8 mouse cellular contexts compared by ENCODE assay signal in the genomic region with DNA sequence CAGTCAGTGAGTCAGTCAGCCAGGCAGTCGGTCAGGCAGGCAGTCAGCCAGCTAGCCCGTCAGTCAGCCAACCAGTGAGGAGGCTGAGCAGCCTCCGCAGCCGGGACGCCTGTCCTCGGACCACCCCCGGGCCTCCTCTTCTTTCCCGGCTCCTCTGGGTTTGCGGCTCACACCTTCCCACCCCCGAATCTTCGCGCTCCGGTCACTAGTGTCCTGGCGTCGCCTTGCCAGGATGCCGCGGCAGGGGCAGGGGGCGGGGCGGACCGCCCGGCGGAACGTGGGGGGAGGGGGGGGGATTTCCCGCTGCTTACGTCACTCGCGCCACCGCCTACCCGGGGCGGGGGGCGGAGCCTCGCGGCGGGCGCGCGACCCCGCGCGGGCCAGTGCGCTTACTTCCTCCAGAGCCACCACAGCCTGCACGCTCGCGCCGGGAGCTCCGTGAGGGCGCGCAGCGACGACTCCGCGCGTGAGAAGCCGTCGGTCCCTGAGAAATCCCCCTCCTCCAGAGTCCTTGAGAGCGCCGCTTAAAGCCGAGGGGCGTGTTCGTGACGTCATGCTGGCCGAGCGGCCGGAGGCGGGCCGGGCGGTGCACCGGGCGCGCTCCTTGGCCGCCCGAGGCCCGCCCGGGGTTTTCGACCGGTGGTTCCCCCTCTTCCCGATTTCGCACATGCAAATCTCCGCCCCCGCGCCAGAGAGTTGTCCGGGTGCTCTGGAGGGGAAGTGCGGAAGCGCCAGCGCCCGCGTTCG. TPM values are rescaled to one million over a fixed set of nuclear protein-coding genes. Genes with fewer than 3 reads are reported as not detected.
DNase-seq lines count a peak whose midpoint lies in the region; ATAC-seq and TF ChIP-seq lines count a peak whose summit lies in the region.

A gene (minus strand): TSS at position 211 of the 747 bp plus-strand sequence.

- peak; percentile 50 for ATAC-seq in G1E (ENCODE audit: extremely low read depth, insufficient number of reproducible peaks, low FRiP score, poor library complexity, severe bottlenecking)
- peak; percentile 44 to 68; a peak in 3 of 4 replicates for ATAC-seq in hematopoietic stem cell, adult 5-6 weeks (replicated peaks in 1 of 2; ENCODE audit: insufficient read depth in 1 of 2, low FRiP score in 2 of 2, low TSS enrichment in 1 of 2, low read depth in 1 of 2, poor library complexity in 2 of 2, severe bottlenecking in 2 of 2)
- peak; percentile 92 for ATAC-seq in lung, embryonic 16.5 days (ENCODE audit: low read depth)

- peak within 1 kb of the TSS; percentile 88 for H3K4me3 ChIP-seq in G1E (ENCODE audit: low read depth, low read length)
- H3K4me3 ChIP-seq in cerebellum, adult 2 months (replicated peaks; ENCODE audit: insufficient read depth, low read depth, low read length), result peak within 1 kb of the TSS; percentile 85
- H3K4me3 ChIP-seq in lung, embryonic 16.5 days (ENCODE audit: low read length), result peak within 1 kb of the TSS; percentile 69

- DNase-seq in G1E (ENCODE audit: low spot score), result peak; percentile 74
- DNase-seq in cerebellum, adult 2 months, result peak; percentile 96 to 98
- DNase-seq in forelimb bud, embryonic 11.5 days (ENCODE audit: low read depth, low spot score), result peak; percentile 83
- peak; percentile 81 for DNase-seq in layer of hippocampus, adult 9-10 months (ENCODE audit: low spot score)
- peak; percentile 91 for DNase-seq in ovary, postnatal 10 days (ENCODE audit: low spot score)
- peak; percentile 80 to 87 for DNase-seq in thymus, postnatal 10 days (ENCODE audit: low spot score in 2 of 2)

- peak within 1 kb of the TSS; percentile 94 for H3K27ac ChIP-seq in cerebellum, adult 2 months (ENCODE audit: insufficient read depth, low read length)
- H3K27ac ChIP-seq in lung, embryonic 16.5 days (ENCODE audit: low read length), result peak within 1 kb of the TSS; percentile 95

- under 1% methylated on average over 88 of the region's 88 CpGs for WGBS in cerebellum, adult 2 months
- WGBS in lung, embryonic 16.5 days, result under 1% methylated on average over 66 of the region's 88 CpGs

- no peak for TF ChIP-seq CTCF in G1E (IDR thresholded peaks at IDR 0.05; ENCODE audit: low read depth, low read length)
- TF ChIP-seq CTCF in cerebellum, adult 2 months (IDR thresholded peaks at IDR 0.05; ENCODE audit: borderline replicate concordance, insufficient read depth, low read depth, low read length), result no peak

- H3K4me2 ChIP-seq in lung, embryonic 16.5 days (ENCODE audit: low read depth, low read length), result peak within 1 kb of the TSS; percentile 88

- H3K27me3 ChIP-seq in G1E (ENCODE audit: insufficient read depth, low read length), result peaks cover 6% of the 10 kb centered on the region; the same call in 1 of the 2 replicates
- no peaks in the 10 kb centered on the region for H3K27me3 ChIP-seq in cerebellum, adult 2 months (ENCODE audit: control insufficient read depth, insufficient read depth, low read length)
- no peaks in the 10 kb centered on the region; the same call in 1 of the 2 replicates for H3K27me3 ChIP-seq in lung, embryonic 16.5 days (ENCODE audit: control insufficient read depth, insufficient read depth, low read depth, low read length)

- no peaks in the 10 kb centered on the region for H3K36me3 ChIP-seq in G1E (replicated peaks)
- no peaks in the 10 kb centered on the region for H3K36me3 ChIP-seq in lung, embryonic 16.5 days (ENCODE audit: control insufficient read depth, insufficient read depth, low read length)

- peak within 1 kb of the TSS; percentile 77 for H3K9ac ChIP-seq in lung, embryonic 16.5 days (ENCODE audit: low read length)

- H3K9me3 ChIP-seq in G1E (replicated peaks), result peaks cover 4% of the 10 kb centered on the region
- no peaks in the 10 kb centered on the region for H3K9me3 ChIP-seq in lung, embryonic 16.5 days (ENCODE audit: control insufficient read depth, low read length)

- H3K4me1 ChIP-seq in G1E (ENCODE audit: insufficient read depth, low read depth, low read length), result peaks cover 20% of the 10 kb centered on the region
- peaks cover 3% of the 10 kb centered on the region for H3K4me1 ChIP-seq in cerebellum, adult 2 months (ENCODE audit: control insufficient read depth, insufficient read depth, low read length)
- peaks cover 7% of the 10 kb centered on the region for H3K4me1 ChIP-seq in lung, embryonic 16.5 days (replicated peaks; ENCODE audit: control insufficient read depth, insufficient read depth, low read length)

- TF ChIP-seq POLR2A in cerebellum, adult 2 months (IDR thresholded peaks at IDR 0.05; ENCODE audit: borderline replicate concordance, insufficient read depth, low read length), result peak; percentile 62; the same call in 1 of the 2 replicates

RNA-seq across cellular contexts. Expression of the gene that starts here (rescaled TPM):
- total RNA-seq in G1E (2014; fragmentation: Nextera tagmentation), result 18.0 and 20.5 TPM in 2 replicates
- 5.8 and 7.4 TPM in 2 replicates for total RNA-seq in G1E (2017)
- polyA plus RNA-seq in G1E (2012), result 0.52 and 0.60 TPM in 2 replicates
- polyA plus RNA-seq in cerebellum, adult 2 months (2012; rRNA removed), result 1.3 and 1.5 TPM in 2 replicates
- total RNA-seq in hematopoietic stem cell, adult 5-6 weeks (2017), result 18.4 and 25.6 TPM in 2 replicates
- 1.1 and 1.2 TPM in 2 replicates for polyA plus RNA-seq in lung, embryonic 16.5 days (2015; fragmentation: Nextera tagmentation; extraction: Ambion mirVana)

Comparison
In these comparisons a context has a peak if more than half of its experiments do, and no peak if none do; other contexts are left out.
1. Peak in every context shown above with its lines: DNase-seq, ATAC-seq, H3K4me3 ChIP-seq and H3K27ac ChIP-seq.